8 mouse cellular contexts compared by ENCODE assay signal in the genomic region with DNA sequence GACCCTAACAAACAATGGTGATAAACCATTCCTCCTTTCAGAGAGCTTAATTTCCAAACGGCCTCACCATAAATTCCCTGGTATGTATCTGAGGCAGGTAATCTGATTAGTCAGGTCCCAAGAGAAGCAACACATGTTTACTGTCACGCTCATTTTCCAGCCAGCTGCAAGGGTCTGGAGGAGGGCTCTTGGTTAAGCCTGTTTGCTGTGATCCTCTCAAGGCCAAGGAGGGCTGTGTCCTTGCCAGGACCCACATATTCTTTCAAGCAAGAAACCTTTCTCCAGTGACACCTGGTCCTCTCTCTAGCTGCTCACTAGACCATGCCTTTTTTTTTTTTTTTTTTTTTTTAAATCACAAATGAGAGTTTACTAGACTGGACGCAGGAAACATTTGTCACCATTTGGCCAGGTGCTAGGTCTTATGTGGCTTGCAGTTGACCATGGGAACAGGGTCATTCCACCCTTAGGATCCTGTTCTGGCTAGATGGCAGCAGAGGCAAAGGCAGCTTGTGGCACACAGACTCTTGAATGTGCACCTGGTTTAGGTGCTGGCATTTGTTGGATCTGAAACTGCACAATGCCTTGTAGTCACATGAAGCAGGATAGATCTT.
A peak's percentile ranks its signal among the peaks of the same experiment; 100 is the strongest.
DNase-seq lines count a peak whose midpoint lies in the region; ATAC-seq lines count a peak whose summit lies in the region.

No protein-coding gene starts in this region.

- 23% methylated on average over 3 of the region's 3 CpGs for WGBS in hindbrain, embryonic 16.5 days
- 11% methylated on average over 3 of the region's 3 CpGs for WGBS in limb, embryonic 15.5 days

- ATAC-seq in hindbrain, embryonic 16.5 days, result peak; percentile 67
- peak; percentile 71 for ATAC-seq in limb, embryonic 15.5 days (ENCODE audit: insufficient number of reproducible peaks, low FRiP score, low TSS enrichment, low read depth)
- ATAC-seq in erythroblast, adult 5-6 weeks (replicated peaks; ENCODE audit: low FRiP score, poor library complexity, severe bottlenecking), result no peak
- ATAC-seq in monocyte, adult 5-6 weeks (replicated peaks; ENCODE audit: insufficient number of reproducible peaks, low FRiP score, low TSS enrichment, poor library complexity, severe bottlenecking), result no peak
- no peak for ATAC-seq in CD4-positive, CD25-positive, alpha-beta regulatory T cell, adult 4 months

- no peaks in the 10 kb centered on the region for H3K36me3 ChIP-seq in hindbrain, embryonic 16.5 days (ENCODE audit: control insufficient read depth, insufficient read depth, low read length)
- no peaks in the 10 kb centered on the region for H3K36me3 ChIP-seq in limb, embryonic 15.5 days

- no peak overlapping the region for H3K9ac ChIP-seq in hindbrain, embryonic 16.5 days (ENCODE audit: low read depth, low read length)
- H3K9ac ChIP-seq in limb, embryonic 15.5 days, result no peak overlapping the region

- no peaks in the 10 kb centered on the region for H3K27me3 ChIP-seq in hindbrain, embryonic 16.5 days (replicated peaks; ENCODE audit: control insufficient read depth, insufficient read depth, low read length)
- no peaks in the 10 kb centered on the region for H3K27me3 ChIP-seq in limb, embryonic 15.5 days

- no peaks in the 10 kb centered on the region for H3K9me3 ChIP-seq in hindbrain, embryonic 16.5 days (ENCODE audit: control insufficient read depth, low read length)
- no peaks in the 10 kb centered on the region for H3K9me3 ChIP-seq in limb, embryonic 15.5 days

- H3K4me2 ChIP-seq in hindbrain, embryonic 16.5 days (ENCODE audit: low read length), result peak overlapping the region; percentile 49; the same call in 1 of the 2 replicates
- peak overlapping the region; percentile 40 for H3K4me2 ChIP-seq in limb, embryonic 15.5 days

- H3K4me3 ChIP-seq in hindbrain, embryonic 16.5 days (ENCODE audit: low read length), result no peak overlapping the region
- no peak overlapping the region for H3K4me3 ChIP-seq in limb, embryonic 15.5 days

- H3K4me1 ChIP-seq in hindbrain, embryonic 16.5 days (ENCODE audit: control insufficient read depth, insufficient read depth, low read depth, low read length), result peaks cover 4% of the 10 kb centered on the region; the same call in 1 of the 2 replicates
- peaks cover 27% of the 10 kb centered on the region for H3K4me1 ChIP-seq in limb, embryonic 15.5 days

- peak; percentile 52 for DNase-seq in embryo, embryonic 10 days (ENCODE audit: low spot score)
- DNase-seq in embryo, embryonic 9.5 days (ENCODE audit: extremely low spot score), result no peak
- peak; percentile 86 for DNase-seq in MN1 (ENCODE audit: low spot score)

- no peak overlapping the region for H3K27ac ChIP-seq in hindbrain, embryonic 16.5 days (ENCODE audit: low read depth, low read length)
- peak overlapping the region; percentile 82 for H3K27ac ChIP-seq in limb, embryonic 15.5 days

Comparison
In these comparisons a context has a peak if more than half of its experiments do, and no peak if none do; other contexts are left out.
1. ATAC-seq: peak in hindbrain, embryonic 16.5 days (single experiment) and limb, embryonic 15.5 days (single experiment); none in erythroblast, adult 5-6 weeks (single experiment), monocyte, adult 5-6 weeks (single experiment) and CD4-positive, CD25-positive, alpha-beta regulatory T cell, adult 4 months (single experiment).